Mouse (Mus musculus) spleen, postnatal 10 days (tissue): ENCODE measurements around the gene Rad54l.
A peak's percentile ranks its signal among the peaks of the same experiment; 100 is the strongest.

Experiments
- DNase-seq, 2 experiments: peaks; one replicate each; pipeline ENCODE4 v3.0.0; 2021 to 2022; ENCODE audit warnings: low spot score in 2 of 2

Gene Rad54l

DNA sequence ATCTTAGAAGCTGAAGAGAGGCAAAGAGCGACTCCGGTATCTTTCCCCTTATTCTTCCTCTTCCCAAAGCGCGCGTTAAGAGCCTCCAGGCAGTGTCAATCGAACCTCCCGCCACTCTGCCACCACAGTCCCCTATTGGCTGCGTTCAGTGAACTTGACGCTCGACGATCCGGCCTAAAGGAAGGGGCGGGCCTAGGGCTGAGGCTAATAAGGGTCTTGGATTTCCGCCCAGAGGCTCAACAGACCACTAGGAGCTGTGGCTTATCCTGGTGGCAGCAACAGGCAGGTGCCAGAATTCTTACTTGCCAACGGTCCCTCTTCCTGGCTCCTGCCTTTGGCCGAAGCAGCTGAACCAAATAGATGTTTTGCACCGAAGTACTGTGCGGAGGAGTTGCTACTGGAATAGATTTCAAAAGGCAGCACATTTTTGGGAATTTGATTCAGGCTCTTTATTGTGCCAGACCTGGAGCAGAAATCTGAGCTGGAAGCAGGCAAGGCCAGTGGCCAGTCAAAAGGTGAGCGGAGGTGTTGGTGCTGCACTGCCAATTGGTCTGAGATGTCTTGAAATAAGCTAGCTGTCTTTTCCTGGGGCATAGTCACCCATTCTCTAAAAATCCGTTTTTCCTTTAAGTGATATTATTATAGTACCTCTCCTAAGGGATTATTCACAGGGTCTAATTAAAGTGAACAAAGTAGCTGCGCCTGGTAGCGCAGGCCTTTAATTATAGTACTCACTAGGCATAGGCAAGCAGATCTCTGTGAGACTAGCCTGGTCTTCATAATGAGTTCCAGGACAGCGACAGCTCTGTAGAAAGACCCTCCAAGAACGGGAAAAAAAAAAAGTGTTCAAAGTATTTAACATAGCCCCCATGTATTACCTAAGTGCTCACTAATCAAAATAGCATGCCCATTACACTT is at the start of gene Rad54l, which contains the start of gene Pomgnt1:
Gene Rad54l (minus strand): TSS at position 89 of the 918 bp plus-strand sequence.
Gene Pomgnt1 (plus strand): TSS at position 239 of the 918 bp plus-strand sequence.
- peak; percentile 59 to 87 for DNase-seq

DNA sequence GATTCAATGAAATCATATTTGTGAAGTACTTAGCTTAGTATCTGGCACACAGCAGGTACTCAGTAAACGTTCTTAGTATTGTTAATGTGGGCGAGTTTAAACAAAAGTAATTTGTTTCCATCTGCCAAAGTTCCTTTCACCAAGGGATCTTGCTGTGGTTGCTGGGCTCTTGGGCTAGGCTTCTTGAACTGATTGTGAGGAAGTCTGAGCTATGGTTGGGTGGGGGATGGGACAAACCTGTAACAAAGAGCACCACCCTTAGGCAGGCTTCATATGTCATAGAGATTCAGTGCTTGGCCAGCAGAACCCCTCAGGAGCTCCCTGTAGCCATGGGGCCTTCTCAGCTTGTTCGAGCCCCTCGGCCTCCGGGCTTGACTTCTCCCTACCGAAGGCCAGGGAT is 49.6 kb upstream of the Rad54l start, which contains the start of the genes 1700042G07Rik and Gm49337:
Gene 1700042G07Rik (plus strand): TSS at position 301 of the 400 bp plus-strand sequence.
Gene Gm49337 (plus strand): TSS at position 313 of the 400 bp plus-strand sequence.
- no peak for DNase-seq

DNA sequence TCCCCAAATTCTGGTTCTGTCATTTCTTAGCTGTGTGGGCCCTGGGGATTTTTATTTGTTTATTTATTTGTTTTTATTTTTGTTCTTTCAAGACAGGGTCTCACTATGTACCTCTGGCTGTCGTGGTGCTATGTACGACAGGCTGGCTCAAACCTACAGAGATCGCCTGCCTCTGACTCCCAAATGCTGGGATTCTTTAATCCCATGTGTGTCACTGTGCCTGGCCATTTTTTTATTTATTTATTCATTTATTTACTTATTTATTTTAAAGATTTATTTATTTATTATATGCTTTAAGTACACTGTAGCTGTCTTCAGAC is 45.8 kb upstream of the Rad54l start:
- DNase-seq, result no peak

DNA sequence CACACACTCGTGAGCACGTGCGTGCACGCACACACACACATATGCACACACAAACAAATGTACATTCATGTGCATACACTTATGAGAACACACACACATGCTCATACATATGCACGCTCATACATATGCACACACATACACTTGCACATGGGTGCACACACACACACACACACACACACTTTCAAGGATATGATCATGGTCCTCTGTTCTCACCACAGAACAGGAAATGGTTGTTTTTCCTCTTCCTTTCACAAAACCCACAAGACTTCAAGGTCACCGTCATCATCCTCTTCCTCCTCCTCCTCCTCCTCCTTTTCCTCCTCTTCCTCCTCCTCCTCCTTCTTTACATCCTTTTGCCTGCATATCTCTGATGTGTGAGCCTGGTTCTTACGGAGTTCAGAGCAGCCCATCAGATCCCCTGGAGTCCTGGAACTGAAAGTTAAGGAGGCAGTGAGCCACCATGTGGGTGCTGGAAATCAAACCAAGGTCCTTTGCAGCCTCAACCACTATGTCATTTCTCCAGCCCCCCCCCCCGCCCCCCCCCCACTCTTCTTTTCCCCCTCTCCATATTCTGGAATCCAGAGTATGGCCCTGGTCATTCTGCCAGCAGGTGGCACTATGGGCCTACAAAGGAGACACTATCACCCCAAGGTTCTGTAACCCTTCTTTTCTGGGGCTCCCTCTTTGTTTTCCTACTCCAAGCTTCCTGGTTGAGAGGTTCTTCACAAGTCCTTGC is 45.3 kb upstream of the Rad54l start:
- peak; percentile 52 to 82 for DNase-seq

DNA sequence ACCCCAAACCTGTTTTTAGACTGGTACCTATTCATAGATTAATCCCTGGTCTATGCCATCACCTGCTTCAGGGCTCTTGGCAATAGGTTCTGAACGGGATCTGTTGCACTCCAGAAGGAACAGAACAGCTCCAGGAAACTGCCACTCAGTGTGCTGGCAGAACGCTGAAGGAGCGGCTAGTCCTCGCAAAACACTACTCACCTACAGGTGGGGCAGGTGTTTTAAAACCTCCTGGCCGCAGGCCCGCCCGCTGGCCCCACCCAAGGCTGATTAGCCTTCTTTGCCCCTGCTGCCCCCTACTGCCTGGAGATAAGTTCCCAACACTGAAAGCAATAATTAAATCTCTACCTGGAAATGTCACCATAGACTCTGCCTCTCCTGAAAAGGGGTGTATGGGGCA is 43.9 kb upstream of the Rad54l start, which contains the start of gene Tspan1:
Gene Tspan1 (minus strand): TSS at position 198 of the 400 bp plus-strand sequence.
- peak in 1 of 2 experiments; percentile 48 for DNase-seq

DNA sequence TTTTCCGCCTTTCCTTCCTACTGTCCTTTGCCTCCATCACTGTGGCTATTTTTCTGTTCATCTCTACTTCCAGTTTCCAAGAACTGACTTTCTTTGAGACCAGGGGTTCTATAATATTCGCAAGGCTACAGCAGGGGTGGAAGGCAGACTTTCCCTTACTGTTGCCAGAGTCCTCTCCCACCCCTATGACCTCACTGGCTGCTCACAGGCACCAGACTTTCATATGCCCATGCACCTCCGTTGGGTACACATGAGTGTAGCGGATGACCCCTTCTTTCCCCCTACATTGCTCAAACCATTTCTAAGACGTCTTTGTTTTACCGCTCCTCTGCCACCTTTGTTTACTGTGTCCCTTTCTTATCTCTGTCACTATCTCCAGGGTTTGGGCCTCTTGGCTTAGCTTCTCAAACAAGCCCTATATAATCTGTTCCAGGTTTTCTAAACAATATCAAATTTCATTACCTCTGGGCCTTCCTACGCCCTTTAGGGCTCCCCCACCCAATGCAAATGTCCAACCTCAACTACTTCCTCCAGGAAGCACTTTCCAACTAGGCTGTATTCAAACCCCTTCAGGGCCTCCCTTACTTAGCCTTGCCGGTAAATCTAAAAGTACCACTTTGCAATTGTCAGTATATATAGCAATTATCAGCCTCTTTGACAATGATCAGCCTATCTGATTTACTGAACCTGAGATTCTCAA is 42.4 kb upstream of the Rad54l start:
- DNase-seq, result no peak

DNA sequence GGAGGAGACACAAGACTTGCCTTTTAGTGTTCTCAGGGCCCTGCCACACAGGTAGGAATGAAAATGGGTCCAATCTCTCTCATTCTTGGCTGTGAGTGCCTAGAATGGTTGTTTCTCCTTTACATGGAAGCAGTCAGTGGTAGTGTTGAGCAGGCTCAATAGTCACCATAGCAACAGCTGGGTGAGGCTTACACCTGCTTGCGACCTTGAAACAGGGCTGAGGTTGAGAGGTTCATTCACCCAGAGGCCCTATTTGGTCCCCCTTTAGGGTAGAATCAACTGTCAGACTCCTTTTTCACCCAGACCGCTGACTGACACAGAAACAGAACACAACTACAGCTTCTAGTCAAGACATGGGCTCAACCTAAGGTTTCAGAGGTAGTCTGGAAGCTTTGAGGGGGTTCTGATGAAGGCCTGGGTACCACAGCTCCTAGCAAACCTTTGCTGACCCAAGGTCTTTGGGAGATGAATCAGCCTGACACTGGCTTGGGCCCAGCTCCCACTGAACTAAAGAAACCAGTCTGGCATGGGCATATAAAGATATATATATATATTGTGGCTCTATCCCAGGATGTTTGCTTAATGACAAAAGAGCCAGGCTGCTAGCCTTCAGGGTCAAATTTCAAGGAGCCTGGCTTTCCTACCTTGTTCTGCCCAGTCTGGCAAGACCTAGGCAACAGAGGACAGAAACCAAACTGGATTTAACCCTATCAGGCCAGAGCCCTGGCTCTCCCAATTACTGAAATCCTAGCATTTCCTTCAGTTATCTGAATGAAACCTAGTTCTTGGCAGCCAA is 41.5 kb upstream of the Rad54l start:
- no peak for DNase-seq

DNA sequence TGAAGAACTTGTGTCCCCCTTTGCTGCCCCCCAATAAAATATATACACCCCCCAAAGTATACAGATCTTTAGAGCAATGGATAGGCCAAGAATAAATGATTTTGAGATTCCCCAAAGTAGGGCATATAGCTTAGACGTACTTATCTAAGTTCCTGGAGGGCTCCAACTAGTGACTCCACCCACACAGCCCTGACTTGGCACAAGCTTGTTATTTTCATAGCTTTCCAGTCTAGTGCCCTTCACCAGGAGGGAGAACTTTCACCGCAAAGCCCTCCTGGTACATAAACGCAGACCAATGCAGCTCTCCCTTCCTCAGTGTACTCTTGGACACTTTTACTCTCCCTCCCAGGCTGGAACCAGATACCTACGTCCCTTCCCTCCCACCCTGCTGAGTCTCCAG is 38.7 kb upstream of the Rad54l start:
- DNase-seq, result no peak

DNA sequence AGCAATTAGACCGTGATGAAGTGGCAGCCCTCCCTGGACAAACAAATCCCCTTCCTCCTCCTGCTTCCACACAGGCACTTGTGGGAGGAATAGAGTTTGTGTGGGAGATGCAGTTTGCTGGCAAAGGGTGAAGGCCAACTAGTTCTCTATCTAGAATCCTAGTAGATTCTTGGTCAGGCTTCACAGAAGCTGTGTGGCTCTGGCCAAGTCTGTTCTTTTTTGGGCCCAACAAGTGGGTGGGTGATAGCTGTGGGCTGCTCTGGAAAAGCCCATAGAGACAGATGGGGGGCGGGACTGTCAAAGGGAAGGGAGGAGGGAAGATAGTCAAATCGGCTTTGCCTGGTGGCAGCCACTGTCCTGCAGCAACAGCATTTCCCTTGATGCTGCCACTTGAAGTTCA is 37.3 kb upstream of the Rad54l start:
- DNase-seq, result no peak

DNA sequence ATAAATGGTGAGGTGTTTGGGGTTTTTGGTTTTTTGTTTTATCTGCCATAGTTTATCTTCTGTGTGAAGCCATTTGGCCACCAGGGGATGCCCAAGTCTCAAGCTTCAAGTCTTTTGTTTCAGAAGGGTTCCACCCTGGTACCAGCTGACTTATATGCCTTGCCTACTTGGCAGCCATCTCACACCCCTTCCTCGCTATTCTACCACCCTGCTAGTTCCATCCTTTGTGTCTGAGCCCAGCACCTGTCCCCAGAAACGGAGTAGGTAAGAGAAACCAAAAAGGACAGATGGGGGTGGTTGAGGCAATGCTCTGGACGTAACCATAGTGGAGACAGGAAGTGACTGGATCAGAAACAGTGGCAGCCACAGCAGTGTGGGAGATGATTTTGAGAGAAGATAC is 36.4 kb upstream of the Rad54l start:
- DNase-seq, result peak in 1 of 2 experiments; percentile 51

DNA sequence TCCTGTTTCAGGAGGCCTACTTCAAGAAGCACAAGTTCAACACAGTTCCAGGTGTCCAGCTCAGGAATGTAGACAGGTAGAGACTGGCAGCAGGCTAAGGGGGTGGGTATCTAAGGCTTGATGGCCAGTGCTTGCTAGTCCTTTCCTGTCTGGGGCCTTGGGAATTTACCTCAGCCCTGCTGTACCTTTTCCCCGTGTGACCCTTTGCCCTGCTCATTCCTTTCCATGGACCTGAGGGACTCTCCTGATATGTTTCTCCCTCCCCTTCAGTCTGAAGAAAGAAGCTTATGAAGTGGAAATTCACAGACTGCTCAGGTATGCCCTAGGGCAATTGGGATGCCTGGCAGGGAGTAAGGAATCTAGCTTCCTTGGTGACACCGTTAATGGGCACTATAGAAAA is 34.4 kb upstream of the Rad54l start:
- no peak for DNase-seq

DNA sequence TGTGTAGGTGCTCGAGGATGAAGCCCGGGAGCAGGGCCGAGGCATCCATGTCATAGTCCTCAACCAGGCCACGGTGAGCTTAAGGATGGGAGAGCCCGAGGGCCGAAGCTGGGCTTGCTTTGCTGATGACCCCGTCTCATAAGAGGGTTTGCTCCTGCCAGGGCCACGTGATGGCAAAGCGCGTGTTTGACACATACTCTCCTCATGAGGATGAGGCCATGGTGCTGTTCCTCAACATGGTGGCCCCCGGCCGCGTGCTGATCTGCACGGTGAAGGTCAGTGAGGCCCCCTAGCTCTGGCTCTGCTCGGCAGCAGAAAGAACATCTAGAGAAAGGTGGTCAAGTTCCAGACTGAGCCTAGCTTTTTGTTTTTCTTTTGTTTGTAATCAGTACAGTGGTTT is 29.2 kb upstream of the Rad54l start:
- no peak for DNase-seq

DNA sequence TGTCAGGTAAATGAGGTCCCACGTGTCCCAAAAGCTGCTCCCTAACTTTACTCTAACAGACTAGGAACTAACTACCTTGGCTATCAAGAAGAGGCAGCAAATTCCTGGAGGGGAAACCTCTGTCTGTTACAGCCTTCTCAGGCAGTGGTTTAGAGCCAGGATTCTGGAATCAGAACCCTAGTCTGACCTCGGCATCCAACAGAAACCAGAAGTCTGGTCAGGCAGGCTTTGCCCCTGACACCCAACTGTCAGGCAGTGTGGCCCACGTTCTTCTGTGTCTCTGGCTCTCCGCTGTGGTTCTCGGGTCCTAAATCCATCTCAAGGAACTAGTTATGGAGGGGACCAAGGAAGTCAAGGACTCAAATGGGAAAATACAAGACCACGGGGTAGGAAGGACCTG is 27.7 kb upstream of the Rad54l start, which contains the start of gene Lurap1:
Gene Lurap1 (minus strand): TSS at position 101 of the 400 bp plus-strand sequence.
- no peak for DNase-seq

DNA sequence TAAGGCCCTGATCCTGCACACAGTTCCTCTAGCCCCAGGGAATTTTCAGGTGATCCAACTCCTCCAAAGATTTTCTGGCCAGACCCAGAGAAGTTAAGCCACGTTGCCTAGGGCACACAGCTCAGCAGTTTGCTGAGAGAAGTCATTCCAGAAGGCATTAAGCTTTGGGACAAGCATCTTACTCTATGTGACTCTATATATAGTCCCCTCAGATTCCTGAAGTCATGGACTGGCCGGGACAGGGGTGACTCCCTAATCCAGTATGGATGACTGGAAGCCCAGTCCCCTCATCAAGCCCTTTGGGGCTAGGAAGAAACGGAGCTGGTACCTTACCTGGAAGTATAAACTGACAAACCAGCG is 27.4 kb upstream of the Rad54l start:
- no peak for DNase-seq

DNA sequence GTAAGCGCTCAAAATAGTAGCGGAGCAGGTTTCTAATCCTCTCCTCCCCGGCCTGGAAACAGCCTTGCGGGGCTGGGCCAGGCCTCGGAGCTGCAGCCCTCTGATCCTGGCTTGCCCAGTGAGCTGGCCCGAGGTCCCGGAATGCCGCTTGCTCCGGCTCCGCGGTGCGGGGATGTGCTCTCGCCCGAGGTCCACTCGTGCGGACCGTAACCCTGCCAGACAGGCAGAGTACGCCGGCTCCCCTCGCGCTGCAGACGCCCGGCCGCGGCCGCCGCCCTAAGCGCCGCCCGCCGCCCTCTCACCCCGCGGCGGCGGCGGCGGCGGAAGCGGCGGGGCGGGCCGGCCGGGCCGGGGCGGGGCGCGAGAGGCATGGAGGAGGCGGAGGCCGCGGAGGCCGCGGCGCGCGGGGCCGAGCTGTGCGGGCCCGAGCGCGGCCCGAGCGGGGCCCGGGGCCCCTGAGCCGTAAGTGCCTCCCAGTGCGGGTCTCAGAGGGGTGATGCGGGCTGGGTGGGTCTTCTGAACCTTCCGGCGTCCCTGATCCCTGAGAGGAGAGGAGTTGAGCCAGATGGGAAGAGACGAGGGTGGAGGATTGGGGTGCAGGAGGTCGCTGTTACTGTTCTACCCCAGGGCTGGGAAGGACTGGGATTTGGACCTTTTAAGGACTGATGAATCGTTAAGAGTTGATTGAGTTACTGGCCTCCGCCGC is 26.8 kb upstream of the Rad54l start:
- peak; percentile 66 to 84 for DNase-seq

DNA sequence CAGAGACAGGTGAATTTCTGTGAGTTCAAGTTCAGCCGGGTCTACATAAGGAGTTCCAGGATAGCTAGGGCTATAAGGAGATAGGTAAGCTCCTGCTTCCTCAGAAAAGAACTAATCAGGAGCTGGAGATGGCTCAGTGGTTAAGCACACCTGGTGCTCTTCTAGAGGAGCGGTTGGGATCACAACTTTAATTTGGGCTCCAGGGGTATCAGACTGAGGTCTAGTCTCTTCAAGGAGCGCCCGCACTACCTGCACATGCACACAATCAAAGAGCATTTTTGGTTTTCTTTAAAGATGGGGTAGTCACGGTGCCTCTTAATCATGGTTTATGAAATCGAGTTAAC is 26.3 kb upstream of the Rad54l start:
- DNase-seq, result no peak

DNA sequence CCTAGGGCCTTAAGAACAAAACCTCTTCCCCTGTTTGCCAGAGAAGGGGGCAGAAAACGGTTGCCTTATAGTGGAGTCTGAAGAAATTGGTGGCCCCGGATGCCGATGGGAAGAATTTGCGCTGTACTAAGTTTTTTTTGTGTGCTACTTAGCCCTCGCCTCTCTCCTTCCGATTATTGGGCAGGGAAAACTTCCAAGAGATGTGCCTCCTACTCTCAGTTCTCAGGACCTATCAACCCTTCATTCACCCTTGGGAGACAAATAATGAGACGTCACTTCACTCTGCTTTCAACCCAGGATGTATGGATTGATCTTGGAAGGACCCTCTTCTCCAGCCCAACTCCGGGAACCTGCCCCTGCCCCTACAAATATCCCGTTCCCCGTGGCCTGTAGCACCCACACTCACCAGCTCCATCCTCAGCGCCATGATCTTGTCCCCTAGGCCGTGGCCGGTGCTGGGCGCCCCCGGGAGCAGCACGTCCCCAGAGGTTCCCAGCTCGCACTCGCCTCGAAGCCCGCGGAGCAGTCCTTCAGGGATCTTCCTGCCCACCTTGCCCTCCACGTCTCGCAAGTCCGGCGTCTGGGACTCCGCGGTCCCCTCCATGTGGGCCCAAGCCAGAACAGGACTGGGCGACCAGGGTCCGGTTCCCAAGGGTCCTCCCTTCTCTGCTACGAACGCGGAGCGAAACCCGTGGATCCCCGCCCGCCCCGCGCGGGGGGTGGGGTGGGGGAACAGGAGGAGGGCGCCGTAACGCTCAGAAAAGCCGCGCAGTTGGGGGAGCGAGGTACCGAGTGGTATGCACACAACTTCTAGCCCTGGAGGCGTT is 20.6 kb upstream of the Rad54l start:
- peak; percentile 26 to 62 for DNase-seq

DNA sequence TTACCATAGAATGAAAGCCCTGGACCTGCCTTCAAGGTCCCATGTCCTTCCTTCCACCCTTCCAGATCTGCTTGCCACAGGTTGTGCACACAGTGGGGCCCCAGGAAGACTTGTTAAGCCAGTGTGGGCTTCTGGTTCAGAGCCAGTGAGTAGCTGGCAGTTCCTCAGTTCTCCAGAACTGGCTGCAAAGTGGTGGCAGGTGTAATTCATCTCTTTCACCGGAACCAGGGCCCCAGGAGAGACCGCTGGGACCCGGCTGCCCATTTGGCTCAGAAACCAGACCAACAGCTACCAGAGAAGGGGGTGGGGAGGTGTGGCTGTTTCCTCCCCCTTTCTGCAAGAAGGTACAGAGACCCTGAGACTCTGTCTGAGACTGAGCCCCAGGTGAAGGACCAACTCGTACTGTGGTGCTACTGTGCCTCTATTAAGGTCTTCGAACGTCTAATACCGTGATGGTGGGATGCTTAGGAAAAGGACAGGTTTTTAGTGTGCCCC is 19.9 kb upstream of the Rad54l start:
- DNase-seq, result no peak

DNA sequence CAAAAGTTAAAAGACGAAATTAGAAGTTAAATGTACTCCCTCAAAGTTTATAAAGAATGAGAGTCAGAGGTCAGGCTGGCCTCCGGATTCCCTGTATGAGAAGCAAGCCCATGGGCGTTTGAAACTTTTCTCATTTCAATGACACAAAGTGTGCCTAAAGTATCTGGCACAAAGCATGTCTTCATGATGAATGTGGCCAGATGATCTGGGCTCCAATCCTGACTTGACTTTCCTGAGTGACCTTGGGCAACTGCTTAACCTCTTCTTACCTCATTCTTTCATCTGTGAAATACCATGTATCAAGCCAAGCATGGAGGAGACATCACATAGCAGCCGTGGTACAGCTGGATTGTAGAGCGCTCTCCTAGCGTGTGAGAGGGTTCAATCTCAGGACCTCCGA is 18.8 kb upstream of the Rad54l start:
- DNase-seq, result no peak

DNA sequence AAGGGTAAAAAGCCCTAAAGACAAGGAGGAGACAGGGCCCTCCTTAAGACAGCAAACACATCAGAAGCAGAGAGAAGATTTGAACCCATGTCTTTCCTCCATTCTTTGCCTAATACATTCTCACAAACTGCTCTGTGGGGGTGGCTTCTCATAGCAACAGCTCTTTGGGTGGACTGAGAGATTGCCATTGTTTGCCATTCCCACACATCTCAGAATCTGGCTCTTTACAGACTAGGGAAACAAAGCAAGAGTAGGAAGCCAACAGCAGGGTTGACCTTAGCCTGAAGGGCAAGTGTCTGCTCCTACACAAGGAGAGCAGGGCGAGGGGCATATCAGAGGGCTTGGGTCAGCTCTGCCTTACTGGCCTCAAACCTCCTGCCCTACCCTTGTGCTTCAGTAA is 18.2 kb upstream of the Rad54l start:
- DNase-seq, result no peak
